Mouse (Mus musculus) forebrain, embryonic 12.5 days (tissue): ENCODE results near the gene Akap2. TPM values are rescaled to one million over a fixed set of nuclear protein-coding genes. Genes with fewer than 3 reads are reported as not detected.

Source experiments
- ATAC-seq: fragments of 200-750 bp; cut with Nextera tagmentation; 2 replicates; pipeline ENCODE4 v1.8.0; 2017; ENCODE audit warnings: moderate TSS enrichment; ENCODE audit not compliant: low FRiP score
- H3K27ac ChIP-seq: fragments of 300-500 bp; sonication (generic); 2 replicates; pipeline ENCODE4 v1.5.1; 2016; ENCODE audit warnings: mild to moderate bottlenecking
- H3K27me3 ChIP-seq: fragments of 300-500 bp; sonication (generic); 2 replicates; pipeline ENCODE4 v1.6.1; 2016; ENCODE audit warnings: mild to moderate bottlenecking
- H3K36me3 ChIP-seq: fragments of 300-500 bp; sonication (generic); replicated peaks from 2 replicates; pipeline ENCODE4 v1.6.1; 2016; ENCODE audit warnings: mild to moderate bottlenecking
- H3K4me1 ChIP-seq: fragments of 300-500 bp; sonication (generic); 2 replicates; pipeline ENCODE4 v1.6.1; 2016
- H3K4me2 ChIP-seq: fragments of 300-500 bp; sonication (generic); 2 replicates; pipeline ENCODE4 v1.6.1; 2016; ENCODE audit warnings: mild to moderate bottlenecking, moderate library complexity
- H3K4me3 ChIP-seq: fragments of 300-500 bp; sonication (generic); replicated peaks from 2 replicates; pipeline ENCODE4 v1.5.1; 2016; ENCODE audit warnings: mild to moderate bottlenecking
- H3K9ac ChIP-seq: fragments of 300-500 bp; sonication (generic); 2 replicates; pipeline ENCODE4 v1.6.1; 2016; ENCODE audit warnings: mild to moderate bottlenecking
- H3K9me3 ChIP-seq: fragments of 300-500 bp; sonication (generic); 2 replicates; pipeline ENCODE4 v1.6.1; 2016
- WGBS: fragments of 180-500 bp; shearing (Covaris S2); methylation state at CpG from one replicate; pipeline ENCODE4 v1.1.7; 2016; 5-methylcytosine and 5-hydroxymethylcytosine counted together
- polyA plus RNA-seq: library from polyadenylated mRNA; unstranded; fragments of >200 nt; fragmentation: Nextera tagmentation; extraction: Ambion mirVana; gene quantifications from 2 replicates; pipeline ENCODE4 v1.2.1, GENCODE M21; 2016

The Akap2 gene
- polyA plus RNA-seq, 1 experiment from 2014 or later, result 12.5 TPM

DNA sequence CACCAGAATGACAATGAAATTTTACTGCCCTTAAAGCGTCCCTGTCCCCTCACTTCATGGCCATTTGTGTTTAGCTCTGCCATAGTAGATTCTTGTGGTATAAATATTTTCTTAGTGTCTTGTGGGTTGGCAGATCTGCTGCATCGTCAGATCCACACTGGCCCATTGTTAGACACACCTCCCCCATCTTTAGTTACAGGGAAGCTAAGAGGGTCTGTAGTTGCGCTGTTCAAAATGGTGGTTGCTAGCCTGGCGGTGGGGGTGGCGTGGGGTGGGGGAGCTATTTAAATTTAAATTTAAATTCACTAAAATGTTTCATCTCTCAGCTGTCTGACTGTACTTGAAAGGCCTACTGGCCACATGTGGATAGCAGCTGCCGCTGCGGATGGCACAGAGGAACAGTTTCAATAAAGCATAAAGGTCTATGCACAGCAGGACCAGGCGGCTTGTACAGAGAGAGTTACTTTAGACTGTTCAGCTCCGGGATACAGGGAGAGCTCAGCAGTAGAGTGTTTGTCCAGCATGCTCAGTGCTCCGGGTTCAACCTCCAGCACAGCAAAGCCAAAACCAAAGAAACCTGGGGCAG lies 174.6 kb downstream of the Akap2 start:
- ATAC-seq, result peak; percentile 63; the same call in 1 of the 2 replicates
- no peaks in the 10 kb centered on the region for H3K27me3 ChIP-seq
- H3K27ac ChIP-seq, result peak overlapping the region; percentile 50
- 56% methylated on average over 10 of the region's 10 CpGs for WGBS
- no peaks in the 10 kb centered on the region for H3K9me3 ChIP-seq
- no peaks in the 10 kb centered on the region for H3K36me3 ChIP-seq
- no peak overlapping the region for H3K9ac ChIP-seq
- H3K4me1 ChIP-seq, result peaks cover 19% of the 10 kb centered on the region
- H3K4me3 ChIP-seq, result no peak overlapping the region
- no peak overlapping the region for H3K4me2 ChIP-seq

DNA sequence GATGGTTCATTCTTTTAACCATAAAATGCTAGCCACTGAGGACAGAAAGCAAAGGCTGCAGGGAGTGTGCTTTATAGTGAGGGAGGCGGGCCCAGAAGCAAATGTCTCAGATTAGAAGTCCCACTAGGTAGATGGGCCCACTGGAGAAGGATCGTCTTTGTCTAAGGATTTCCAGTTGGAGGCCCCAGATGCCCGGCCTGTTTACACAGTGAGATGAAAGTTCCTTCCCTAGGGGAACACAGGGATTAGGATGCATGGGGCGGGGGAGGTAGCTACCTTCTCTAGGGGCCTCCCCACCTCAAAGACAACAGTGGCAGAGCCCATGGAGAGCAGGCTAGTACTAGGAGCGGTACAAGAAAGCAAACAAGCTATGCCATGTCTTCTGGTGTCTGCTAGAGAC lies 177.7 kb downstream of the Akap2 start:
- H3K9ac ChIP-seq, result no peak overlapping the region
- H3K27me3 ChIP-seq, result no peaks in the 10 kb centered on the region
- no peaks in the 10 kb centered on the region for H3K36me3 ChIP-seq
- H3K4me3 ChIP-seq, result no peak overlapping the region
- H3K4me1 ChIP-seq, result peaks cover 19% of the 10 kb centered on the region
- ATAC-seq, result no peak
- 26% methylated on average over 5 of the region's 5 CpGs for WGBS
- H3K27ac ChIP-seq, result 0 out of 2 replicates have a peak overlapping the region, but pooled peaks have one; percentile 36
- H3K4me2 ChIP-seq, result no peak overlapping the region
- no peaks in the 10 kb centered on the region for H3K9me3 ChIP-seq

DNA sequence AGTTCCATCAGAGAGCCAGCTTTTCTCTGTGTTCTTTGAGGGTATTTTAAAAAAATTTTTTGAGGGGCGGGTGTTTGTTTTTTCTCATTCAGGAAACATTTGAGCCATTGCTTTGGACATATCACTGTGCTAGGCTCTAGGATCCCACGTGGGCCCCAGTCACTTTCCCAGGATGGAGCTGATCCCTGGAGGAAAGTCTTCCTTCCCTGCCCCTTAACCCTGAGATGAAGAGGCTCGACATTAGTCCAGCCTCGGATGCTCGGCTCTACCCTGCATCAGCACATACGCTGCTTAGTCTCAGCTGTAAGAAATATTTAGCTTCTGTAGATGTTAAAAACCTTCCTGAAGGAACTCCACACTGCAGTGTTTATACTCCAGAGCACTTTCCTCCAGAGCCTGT lies 178.4 kb downstream of the Akap2 start:
- Histone ChIP-seq H3K9me3 (no peaks in the 10 kb centered on the region), H3K4me2 (no peak overlapping the region), H3K9ac (no peak overlapping the region), H3K27ac (no peak overlapping the region), H3K36me3 (no peaks in the 10 kb centered on the region), H3K27me3 (no peaks in the 10 kb centered on the region), H3K4me1 (peaks cover 19% of the 10 kb centered on the region), H3K4me3 (no peak overlapping the region)
- WGBS, result 72% methylated on average over 6 of the region's 6 CpGs
- no peak for ATAC-seq

DNA sequence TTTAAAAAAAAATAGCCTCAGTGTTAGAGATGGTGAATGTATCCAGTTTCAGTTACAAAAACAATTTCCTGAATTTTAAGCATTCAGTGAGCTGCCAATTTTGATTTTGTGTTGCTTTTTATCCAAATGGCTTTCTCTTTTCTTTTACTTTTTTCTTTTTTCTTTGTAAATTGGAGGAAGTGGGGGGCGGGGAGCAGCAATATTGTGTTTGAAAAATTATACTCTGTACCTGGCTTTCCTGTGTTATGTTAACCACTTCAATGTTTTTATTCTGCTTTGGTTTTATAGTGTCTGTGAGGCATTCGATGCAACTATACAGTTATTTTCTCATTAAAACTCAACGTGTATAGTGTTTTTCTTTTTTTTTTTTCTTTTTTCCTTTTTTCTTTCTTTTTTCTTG lies 179.2 kb downstream of the Akap2 start:
- no peak overlapping the region for H3K27ac ChIP-seq

DNA sequence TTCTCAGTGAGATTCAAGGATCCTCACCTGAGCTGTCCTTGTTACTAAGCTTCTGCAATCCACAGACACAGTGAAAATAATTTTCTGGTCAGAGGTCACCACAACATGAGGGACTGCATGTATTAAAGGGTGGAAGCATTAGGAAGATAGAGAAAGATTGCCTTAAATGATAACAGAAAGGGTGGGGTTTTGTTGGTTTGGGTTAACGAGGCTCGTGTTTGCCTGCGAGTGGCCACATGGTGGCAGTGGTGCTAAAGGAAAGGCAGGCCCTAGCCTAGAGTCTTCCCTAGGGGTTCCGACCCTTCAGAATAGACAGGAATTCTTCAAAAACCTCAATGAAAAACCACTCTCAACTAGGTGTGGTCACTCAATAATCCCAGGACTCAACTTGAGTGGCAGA lies 183.8 kb downstream of the Akap2 start:
- ATAC-seq, result no peak
- Histone ChIP-seq H3K9me3 (no peaks in the 10 kb centered on the region), H3K9ac (no peak overlapping the region), H3K36me3 (no peaks in the 10 kb centered on the region), H3K27me3 (no peaks in the 10 kb centered on the region), H3K4me1 (peaks cover 5% of the 10 kb centered on the region; the same call in 1 of the 2 replicates), H3K4me3 (no peak overlapping the region), H3K27ac (no peak overlapping the region), H3K4me2 (no peak overlapping the region)
- 10% methylated on average over 4 of the region's 4 CpGs for whole genome bisulfite sequencing

More for the DNA sequence above, 179.2 kb downstream of the Akap2 start:
- WGBS, result 66% methylated on average over 3 of the region's 3 CpGs
- H3K4me3 ChIP-seq, result no peak overlapping the region
- no peaks in the 10 kb centered on the region for H3K27me3 ChIP-seq
- peaks cover 15% of the 10 kb centered on the region for H3K4me1 ChIP-seq
- no peak for ATAC-seq
- no peaks in the 10 kb centered on the region for H3K36me3 ChIP-seq
- no peak overlapping the region for H3K4me2 ChIP-seq
- no peaks in the 10 kb centered on the region for H3K9me3 ChIP-seq
- H3K9ac ChIP-seq, result no peak overlapping the region

DNA sequence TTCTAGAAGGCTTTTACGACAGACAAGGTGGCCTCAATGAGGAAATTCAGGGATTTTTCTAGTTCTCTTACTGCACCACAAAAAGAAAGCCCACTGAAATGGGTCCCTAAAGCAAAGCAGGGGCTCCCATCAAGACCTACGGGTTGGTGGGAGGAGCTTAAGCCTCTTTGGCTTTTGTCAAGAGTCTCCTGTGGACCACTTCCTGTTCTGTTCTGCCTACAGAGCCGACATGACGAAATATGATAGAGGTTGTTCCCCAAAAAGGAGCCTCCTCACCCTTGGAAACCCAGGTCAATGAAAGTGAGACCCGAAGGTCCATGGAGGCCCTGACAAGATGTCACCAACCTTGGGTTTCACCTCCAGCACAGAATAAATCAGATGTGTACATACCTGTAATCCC lies 185.2 kb downstream of the Akap2 start:
- no peaks in the 10 kb centered on the region for H3K9me3 ChIP-seq
- peaks cover 5% of the 10 kb centered on the region; the same call in 1 of the 2 replicates for H3K4me1 ChIP-seq
- no peak overlapping the region for H3K9ac ChIP-seq
- no peak overlapping the region for H3K4me3 ChIP-seq
- no peak for ATAC-seq
- no peaks in the 10 kb centered on the region for H3K27me3 ChIP-seq
- H3K36me3 ChIP-seq, result no peaks in the 10 kb centered on the region
- no peak overlapping the region for H3K27ac ChIP-seq
- 90% methylated on average over 5 of the region's 5 CpGs for WGBS
- H3K4me2 ChIP-seq, result no peak overlapping the region

DNA sequence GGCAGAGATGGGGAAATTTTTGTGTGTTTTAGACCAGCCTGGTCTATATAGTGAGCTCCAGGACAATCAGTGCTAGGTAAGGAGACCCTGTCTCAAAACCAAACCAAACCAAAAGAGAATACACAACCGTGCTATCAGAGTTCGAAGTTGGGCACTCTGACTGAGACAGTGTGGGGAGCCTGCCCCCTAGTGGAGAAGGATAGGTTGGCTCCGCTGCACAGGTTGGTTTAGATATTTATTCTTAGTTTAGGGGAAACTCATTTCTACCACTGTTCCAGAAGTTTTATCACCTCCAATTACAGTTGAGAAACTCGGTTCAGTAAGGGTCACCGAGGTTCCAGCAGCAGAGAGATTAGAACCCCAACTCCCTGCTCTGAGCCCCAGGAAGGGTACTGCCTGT lies 186.8 kb downstream of the Akap2 start:
- Histone ChIP-seq H3K27me3 (no peaks in the 10 kb centered on the region), H3K36me3 (no peaks in the 10 kb centered on the region), H3K4me1 (peaks cover 5% of the 10 kb centered on the region; the same call in 1 of the 2 replicates), H3K27ac (no peak overlapping the region), H3K4me2 (no peak overlapping the region), H3K9ac (no peak overlapping the region), H3K9me3 (no peaks in the 10 kb centered on the region), H3K4me3 (no peak overlapping the region)
- WGBS, result 10% methylated on average over 5 of the region's 5 CpGs
- ATAC-seq, result 0 out of 2 replicates have a peak, but pooled peaks have one; percentile 47

DNA sequence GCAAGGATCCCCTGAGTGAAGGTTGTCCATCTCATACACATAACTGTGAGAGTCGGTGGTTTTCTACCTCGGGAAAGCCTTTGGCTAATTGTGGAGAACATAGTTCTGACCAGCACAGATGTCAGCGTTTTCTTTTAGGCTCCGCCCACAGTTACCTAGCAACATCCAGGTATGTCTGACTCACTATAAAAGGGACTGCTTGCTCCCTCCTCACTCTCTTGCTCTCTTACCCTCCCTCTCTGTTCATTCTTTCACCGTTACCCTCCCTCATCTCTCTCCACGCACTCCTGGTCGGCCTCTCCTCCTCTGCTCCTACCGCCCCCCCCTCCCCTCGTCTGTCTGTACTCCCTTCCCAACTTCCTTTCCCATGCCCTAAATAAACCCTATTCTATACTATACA lies 187.2 kb downstream of the Akap2 start:
- H3K36me3 ChIP-seq, result no peaks in the 10 kb centered on the region
- H3K4me3 ChIP-seq, result no peak overlapping the region
- H3K4me1 ChIP-seq, result peaks cover 5% of the 10 kb centered on the region; the same call in 1 of the 2 replicates
- H3K27ac ChIP-seq, result no peak overlapping the region
- no peaks in the 10 kb centered on the region for H3K9me3 ChIP-seq
- WGBS, result 36% methylated on average over 9 of the region's 9 CpGs
- no peaks in the 10 kb centered on the region for H3K27me3 ChIP-seq
- peak; percentile 50; the same call in 1 of the 2 replicates for ATAC-seq
- H3K9ac ChIP-seq, result no peak overlapping the region
- H3K4me2 ChIP-seq, result no peak overlapping the region

DNA sequence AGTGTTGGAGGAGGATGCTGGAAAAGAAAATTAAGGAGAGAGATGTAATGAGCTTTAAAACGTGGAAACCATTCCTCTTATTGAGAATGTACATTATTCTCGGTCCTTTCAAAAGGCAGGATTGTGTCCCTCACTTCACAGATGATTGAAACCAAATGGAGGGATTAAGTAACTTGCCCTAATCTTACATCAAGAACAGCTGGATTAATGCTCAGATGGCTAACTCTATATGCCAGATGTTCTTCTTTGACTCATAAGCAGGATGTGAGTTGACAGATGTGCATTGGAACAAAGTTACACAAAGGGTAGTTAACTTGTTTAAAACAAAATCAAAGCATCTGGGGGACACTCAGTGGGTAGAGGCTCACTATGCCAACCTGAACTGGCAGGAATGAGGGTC lies 189.3 kb downstream of the Akap2 start:
- H3K9ac ChIP-seq, result no peak overlapping the region
- H3K4me1 ChIP-seq, result peaks cover 5% of the 10 kb centered on the region; the same call in 1 of the 2 replicates
- ATAC-seq, result no peak
- no peaks in the 10 kb centered on the region for H3K36me3 ChIP-seq
- WGBS, result 15% methylated on average over 2 of the region's 2 CpGs
- H3K4me2 ChIP-seq, result no peak overlapping the region
- H3K9me3 ChIP-seq, result no peaks in the 10 kb centered on the region
- no peaks in the 10 kb centered on the region for H3K27me3 ChIP-seq
- no peak overlapping the region for H3K27ac ChIP-seq
- H3K4me3 ChIP-seq, result no peak overlapping the region

DNA sequence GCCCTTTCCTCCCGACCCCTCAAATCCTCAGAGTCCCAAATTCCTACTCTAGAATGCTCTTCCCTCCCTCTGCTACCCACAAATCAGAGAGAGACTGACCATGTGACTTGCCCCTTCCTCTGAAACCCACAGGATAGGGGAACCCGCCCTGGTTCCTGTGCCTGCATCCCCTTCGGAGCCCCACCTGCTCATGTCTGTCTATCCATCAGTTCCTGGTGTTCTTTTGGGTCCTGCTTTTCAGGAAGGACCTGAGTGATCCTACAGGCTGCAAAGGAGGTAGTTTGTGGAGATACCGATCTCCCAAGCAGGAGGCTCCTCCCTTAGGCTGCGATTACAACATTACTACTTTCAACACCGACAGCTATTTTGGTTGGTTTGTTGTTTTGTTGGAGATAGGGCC lies 191.4 kb downstream of the Akap2 start:
- Histone ChIP-seq H3K4me2 (no peak overlapping the region), H3K36me3 (no peaks in the 10 kb centered on the region), H3K4me1 (peaks cover 5% of the 10 kb centered on the region; the same call in 1 of the 2 replicates), H3K27me3 (no peaks in the 10 kb centered on the region), H3K4me3 (no peak overlapping the region), H3K9ac (no peak overlapping the region), H3K9me3 (no peaks in the 10 kb centered on the region), H3K27ac (no peak overlapping the region)
- ATAC-seq, result no peak
- 90% methylated on average over 6 of the region's 6 CpGs for WGBS

DNA sequence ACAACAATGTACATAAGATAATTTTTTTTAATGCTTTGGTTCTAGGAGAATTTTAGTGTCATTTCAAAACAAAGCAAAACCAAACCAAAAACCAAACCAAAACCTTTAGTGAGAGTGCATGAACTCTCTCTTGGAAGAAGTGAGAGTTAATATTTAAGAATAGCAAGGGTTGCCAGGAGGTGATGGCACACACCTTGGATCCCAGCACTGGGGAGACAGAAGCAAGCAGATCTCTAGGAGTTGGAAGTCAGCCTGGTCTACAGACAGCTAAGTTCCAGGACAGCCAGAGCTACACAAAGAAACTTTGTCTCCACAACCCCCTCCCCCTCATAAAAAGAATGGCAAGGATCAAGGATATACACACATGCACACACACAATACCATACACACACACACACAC lies 195.6 kb downstream of the Akap2 start:
- Histone ChIP-seq H3K27me3 (peaks cover 20% of the 10 kb centered on the region; the same call in 1 of the 2 replicates), H3K27ac (no peak overlapping the region), H3K9me3 (no peaks in the 10 kb centered on the region), H3K4me1 (0 out of 2 replicates have a peak, but pooled peaks cover 3% of the 10 kb centered on the region), H3K36me3 (no peaks in the 10 kb centered on the region), H3K4me3 (no peak overlapping the region), H3K4me2 (no peak overlapping the region), H3K9ac (no peak overlapping the region)
- no peak for ATAC-seq

DNA sequence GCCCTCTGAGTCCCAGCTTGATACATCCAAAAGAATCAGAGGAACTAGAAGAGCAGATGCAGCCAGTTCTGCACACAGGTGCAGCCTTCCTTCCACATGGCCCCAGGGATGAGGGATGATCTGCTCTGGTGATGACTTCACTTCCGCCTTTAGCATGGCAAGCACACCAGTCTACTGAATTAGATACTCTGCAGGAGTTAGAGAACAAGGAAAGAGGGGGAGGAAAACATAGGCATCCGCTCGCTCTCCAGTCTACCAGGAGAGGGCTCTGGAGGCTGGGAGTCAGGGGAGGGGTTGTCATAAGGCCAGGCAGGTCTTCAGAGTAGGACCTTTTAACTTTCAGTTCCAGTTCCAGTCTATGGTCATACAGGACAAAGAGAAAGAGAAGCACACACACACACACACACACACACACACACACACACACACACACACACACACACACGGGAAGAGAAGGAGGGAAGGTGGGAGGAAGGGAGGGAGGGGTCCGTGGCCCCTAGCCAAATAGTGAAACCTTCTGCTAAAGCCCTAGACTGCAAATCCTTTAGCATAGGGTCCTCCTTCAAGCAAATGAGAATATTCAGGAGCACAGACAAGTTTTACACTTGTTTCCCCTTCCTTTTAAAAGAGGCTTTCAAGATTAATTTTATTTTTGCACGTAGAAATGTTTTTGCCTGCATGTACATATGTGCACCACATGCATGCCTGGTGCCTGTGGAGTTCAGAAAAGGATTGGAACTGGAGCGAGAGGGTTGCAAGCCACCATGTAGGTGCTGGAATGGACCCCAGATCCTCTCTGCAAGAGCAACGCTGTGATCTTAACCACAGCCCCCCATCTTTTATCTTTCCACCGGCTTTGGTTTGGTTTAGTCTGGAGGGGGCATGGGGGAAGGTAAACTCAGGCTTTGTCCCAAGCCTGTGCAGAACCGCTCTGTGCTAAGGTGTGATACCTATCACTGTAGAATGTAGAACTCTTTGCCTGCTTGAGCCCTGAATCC lies 197.0 kb downstream of the Akap2 start:
- WGBS, result 80% methylated on average over 9 of the region's 10 CpGs
- H3K9ac ChIP-seq, result no peak overlapping the region
- no peak overlapping the region for H3K27ac ChIP-seq
- H3K4me2 ChIP-seq, result no peak overlapping the region
- no peaks in the 10 kb centered on the region for H3K36me3 ChIP-seq
- no peaks in the 10 kb centered on the region for H3K9me3 ChIP-seq
- peaks cover 6% of the 10 kb centered on the region for H3K4me1 ChIP-seq
- H3K27me3 ChIP-seq, result peaks cover 20% of the 10 kb centered on the region; the same call in 1 of the 2 replicates
- H3K4me3 ChIP-seq, result no peak overlapping the region
- no peak for ATAC-seq
